Mouse (Mus musculus) lung, postnatal 0 days (tissue): ENCODE measurements around the gene Dnajc7.

Source experiments
- CTCF ChIP-seq: IDR thresholded peaks from 2 replicates; pipeline ENCODE4 v1.5.1; 2016; ENCODE audit warnings: antibody characterized with exemption, mild to moderate bottlenecking
- EP300 ChIP-seq: IDR thresholded peaks from 2 replicates; pipeline ENCODE4 v1.6.1; 2016; ENCODE audit warnings: antibody characterized with exemption, mild to moderate bottlenecking, control low read depth

GRCm38 (mm10) chr11:100575484-100575855, 44.5 kb downstream of the Dnajc7 start:
- TF ChIP-seq EP300 (no peak), CTCF (no peak)
